Mouse (Mus musculus) midbrain, embryonic 14.5 days (tissue): ENCODE measurements around the gene Man1c1. TPM values are rescaled to one million over a fixed set of nuclear protein-coding genes. Genes with fewer than 3 reads are reported as not detected.

ENCODE experiments used
- ATAC-seq: fragments of 200-750 bp; cut with Nextera tagmentation; 2 replicates; pipeline ENCODE4 v1.8.0; 2017; ENCODE audit warnings: moderate number of reproducible peaks, moderate library complexity; ENCODE audit not compliant: low FRiP score, low TSS enrichment
- DNase-seq: peaks from one replicate; pipeline ENCODE4 v3.0.0-alpha.2; 2015
- H3K27ac ChIP-seq: fragments of 300-500 bp; sonication (generic); replicated peaks from 2 replicates; pipeline ENCODE4 v1.5.1; 2014; ENCODE audit warnings: mild to moderate bottlenecking, low read depth, low read length, moderate library complexity
- H3K27me3 ChIP-seq: fragments of 300-500 bp; sonication (generic); 2 replicates; pipeline ENCODE4 v1.6.1; 2014; ENCODE audit warnings: low read length, control low read depth, mixed read lengths; ENCODE audit not compliant: control insufficient read depth, insufficient read depth
- H3K36me3 ChIP-seq: fragments of 300-500 bp; sonication (generic); 2 replicates; pipeline ENCODE4 v1.6.1; 2014; ENCODE audit warnings: low read length, control low read depth; ENCODE audit not compliant: control insufficient read depth, insufficient read depth
- H3K4me1 ChIP-seq: fragments of 300-500 bp; sonication (generic); 2 replicates; pipeline ENCODE4 v1.6.1; 2014; ENCODE audit warnings: mild to moderate bottlenecking, antibody characterized with exemption, low read length, control low read depth; ENCODE audit not compliant: control insufficient read depth, insufficient read depth
- H3K4me2 ChIP-seq: fragments of 300-500 bp; sonication (generic); 2 replicates; pipeline ENCODE4 v1.6.1; 2014; ENCODE audit warnings: mild to moderate bottlenecking, low read length, moderate library complexity
- H3K4me3 ChIP-seq: fragments of 300-500 bp; sonication (generic); replicated peaks from 2 replicates; pipeline ENCODE4 v1.5.1; 2014; ENCODE audit warnings: low read depth, low read length
- H3K9ac ChIP-seq: fragments of 300-500 bp; sonication (generic); replicated peaks from 2 replicates; pipeline ENCODE4 v1.6.1; 2014; ENCODE audit warnings: mild to moderate bottlenecking, low read length, moderate library complexity
- H3K9me3 ChIP-seq: fragments of 300-500 bp; sonication (generic); 2 replicates; pipeline ENCODE4 v1.6.1; 2016; ENCODE audit warnings: low read length, control low read depth, mixed read lengths; ENCODE audit not compliant: control insufficient read depth
- WGBS: fragments of 180-500 bp; shearing (Covaris S2); extraction: QIAGEN DNeasy Blood & Tissue Kit; methylation state at CpG from one replicate; pipeline ENCODE4 v1.1.7; 2014; 5-methylcytosine and 5-hydroxymethylcytosine counted together
- polyA plus RNA-seq: library from polyadenylated mRNA; unstranded; fragments of >200 nt; fragmentation: Nextera tagmentation; extraction: Ambion mirVana; gene quantifications from 2 replicates; pipeline ENCODE4 v1.2.1, GENCODE M21; 2014

Gene Man1c1
- polyA plus RNA-seq, 1 experiment from 2014 or later, result 4.9 TPM

DNA sequence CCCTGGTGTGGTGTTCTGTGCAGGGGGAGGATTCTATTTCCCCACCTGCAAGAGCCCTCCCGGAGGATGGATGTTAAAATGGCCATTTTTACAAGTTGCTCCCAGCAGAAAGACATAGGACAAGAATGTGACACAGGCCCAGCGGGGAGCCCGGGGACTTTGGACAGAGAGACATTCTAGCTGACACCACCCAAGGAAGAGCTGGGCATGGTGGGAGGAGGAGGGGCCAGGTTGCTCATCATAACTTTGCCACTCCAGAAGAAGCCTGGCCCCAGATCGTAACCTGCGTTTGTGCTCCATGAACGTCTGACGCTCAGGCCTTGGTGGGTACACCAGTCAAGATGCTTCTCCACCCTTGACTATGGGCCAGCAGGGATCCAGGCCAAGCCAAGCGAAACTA lies 143.4 kb downstream of the Man1c1 start:
- 93% methylated on average over 8 of the region's 8 CpGs for WGBS
- H3K9ac ChIP-seq, result no peak overlapping the region

DNA sequence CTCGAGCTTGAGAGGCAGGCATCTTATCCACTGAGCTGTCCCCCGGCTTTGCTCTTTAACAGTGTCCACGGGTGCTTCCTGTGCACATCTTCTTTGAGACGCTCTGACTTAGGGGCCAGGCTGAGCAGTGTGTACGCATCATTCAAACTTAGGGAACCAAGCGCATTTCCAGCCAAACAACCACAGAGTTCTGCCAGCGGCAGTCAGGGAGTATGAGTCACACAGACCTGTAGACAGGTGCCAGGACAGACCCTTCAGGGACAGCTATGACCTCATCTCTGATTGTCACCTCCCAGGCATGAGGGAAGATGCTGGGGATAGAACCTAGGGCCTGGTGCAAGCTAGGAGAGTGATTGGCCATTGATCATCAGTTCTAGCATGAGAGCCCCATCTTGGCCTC lies 144.9 kb downstream of the Man1c1 start:
- Histone ChIP-seq H3K4me3 (no peak overlapping the region), H3K36me3 (0 out of 2 replicates have a peak, but pooled peaks cover 5% of the 10 kb centered on the region), H3K9ac (no peak overlapping the region), H3K27ac (no peak overlapping the region), H3K4me1 (0 out of 2 replicates have a peak, but pooled peaks cover 8% of the 10 kb centered on the region), H3K4me2 (no peak overlapping the region), H3K9me3 (no peaks in the 10 kb centered on the region), H3K27me3 (no peaks in the 10 kb centered on the region)
- no peak for DNase-seq
- WGBS, result 87% methylated on average over 7 of the region's 7 CpGs
- ATAC-seq, result no peak

More for the DNA sequence above, 143.4 kb downstream of the Man1c1 start:
- H3K4me3 ChIP-seq, result no peak overlapping the region
- no peak overlapping the region for H3K27ac ChIP-seq
- no peaks in the 10 kb centered on the region for H3K27me3 ChIP-seq
- H3K4me2 ChIP-seq, result no peak overlapping the region
- no peaks in the 10 kb centered on the region for H3K9me3 ChIP-seq
- H3K4me1 ChIP-seq, result 0 out of 2 replicates have a peak, but pooled peaks cover 8% of the 10 kb centered on the region
- H3K36me3 ChIP-seq, result 0 out of 2 replicates have a peak, but pooled peaks cover 5% of the 10 kb centered on the region
- DNase-seq, result no peak
- ATAC-seq, result no peak

DNA sequence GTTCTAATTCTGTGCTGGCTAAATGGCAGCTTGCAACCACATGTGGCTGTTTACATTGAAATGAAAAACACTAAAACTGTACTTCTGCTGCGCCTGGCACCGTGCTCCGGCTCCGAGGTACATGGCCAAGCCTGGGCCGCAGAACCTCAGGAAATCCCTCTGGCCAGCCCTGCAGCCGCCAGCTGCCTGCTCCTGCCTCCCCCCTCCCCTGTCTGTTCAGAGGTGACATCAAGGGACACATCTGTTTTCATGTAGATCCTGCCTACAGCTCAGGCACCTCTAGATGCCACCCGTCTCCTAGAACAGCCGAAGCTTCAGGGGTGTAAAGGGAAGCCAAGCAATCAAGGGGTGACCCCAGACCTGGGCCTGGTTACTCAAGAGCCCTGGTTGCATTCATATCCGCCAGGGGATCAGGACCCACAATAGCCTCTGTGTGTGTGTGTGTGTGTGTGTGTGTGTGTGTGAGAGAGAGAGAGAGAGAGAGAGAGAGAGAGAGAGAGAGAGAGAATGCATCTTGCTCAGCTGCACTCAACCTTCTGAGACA lies 145.4 kb downstream of the Man1c1 start:
- Histone ChIP-seq H3K9me3 (no peaks in the 10 kb centered on the region), H3K4me3 (no peak overlapping the region), H3K27me3 (no peaks in the 10 kb centered on the region), H3K27ac (no peak overlapping the region), H3K4me1 (0 out of 2 replicates have a peak, but pooled peaks cover 8% of the 10 kb centered on the region), H3K36me3 (no peaks in the 10 kb centered on the region), H3K9ac (no peak overlapping the region), H3K4me2 (no peak overlapping the region)
- WGBS, result 65% methylated on average over 9 of the region's 9 CpGs
- DNase-seq (no peak), ATAC-seq (no peak)

DNA sequence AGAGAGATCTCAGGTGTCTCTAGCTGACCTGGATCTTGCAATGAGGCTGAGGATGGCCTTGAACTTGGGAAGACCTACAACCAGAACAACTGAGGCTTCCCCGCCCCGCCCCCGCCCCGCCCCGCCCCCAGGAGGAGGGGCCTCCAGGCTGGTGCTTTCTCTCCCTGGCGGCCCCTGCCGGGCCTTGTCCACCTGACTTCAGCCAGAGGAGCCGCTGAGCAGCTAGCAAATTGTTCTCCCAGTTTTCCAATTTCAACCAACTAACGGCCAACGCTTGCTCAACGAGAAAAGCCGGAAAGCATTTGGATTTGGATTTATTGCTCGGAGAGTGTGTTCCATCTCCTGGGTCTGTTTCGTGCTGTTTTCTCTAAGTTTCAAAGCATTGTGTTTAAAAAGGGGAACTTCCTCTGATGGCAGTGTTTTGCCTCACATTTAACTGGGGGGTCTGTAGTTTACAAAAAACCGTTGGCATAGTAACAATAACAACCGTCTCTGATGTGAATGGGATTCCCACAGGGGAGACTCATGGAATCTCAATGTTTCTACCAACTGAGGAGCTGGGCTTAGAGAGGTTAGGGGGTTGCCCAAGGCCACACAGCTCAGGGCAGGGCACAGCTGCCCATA lies 146.4 kb downstream of the Man1c1 start:
- H3K9ac ChIP-seq, result no peak overlapping the region
- DNase-seq, result peak; percentile 55
- H3K4me1 ChIP-seq, result 0 out of 2 replicates have a peak, but pooled peaks cover 8% of the 10 kb centered on the region
- H3K36me3 ChIP-seq, result no peaks in the 10 kb centered on the region
- H3K9me3 ChIP-seq, result no peaks in the 10 kb centered on the region
- no peak overlapping the region for H3K4me3 ChIP-seq
- H3K27me3 ChIP-seq, result no peaks in the 10 kb centered on the region
- no peak for ATAC-seq
- 10% methylated on average over 16 of the region's 16 CpGs for WGBS
- H3K27ac ChIP-seq, result no peak overlapping the region
- no peak overlapping the region for H3K4me2 ChIP-seq

DNA sequence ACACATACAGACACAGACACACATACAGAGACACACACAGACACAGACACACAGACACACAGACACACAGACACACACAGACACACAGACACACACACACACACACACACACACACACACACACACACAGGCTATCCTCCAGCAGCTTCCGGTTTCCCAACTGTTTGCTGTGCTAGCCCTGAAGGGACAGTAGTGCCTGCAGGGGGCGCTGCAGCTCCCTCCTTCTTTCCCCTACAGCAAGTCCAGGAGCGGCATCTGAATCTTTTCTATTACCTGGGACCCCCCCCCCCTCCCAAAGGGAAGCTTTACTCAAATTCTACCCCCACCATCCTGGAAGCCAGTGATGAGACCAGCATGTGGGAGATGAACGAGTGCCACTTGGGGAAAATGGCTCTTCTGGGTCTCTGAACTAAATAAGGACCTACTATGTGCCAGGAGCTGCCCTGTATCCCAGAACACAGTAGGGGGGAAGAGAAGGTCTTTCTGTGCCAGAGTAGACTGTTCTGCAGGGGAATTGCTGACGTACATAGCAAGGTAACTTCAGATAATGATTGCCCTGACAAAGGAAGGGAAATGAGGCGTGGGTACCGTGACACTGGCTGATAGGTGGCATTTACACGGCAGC lies 148.0 kb downstream of the Man1c1 start:
- H3K9me3 ChIP-seq, result no peaks in the 10 kb centered on the region
- H3K27ac ChIP-seq, result no peak overlapping the region

DNA sequence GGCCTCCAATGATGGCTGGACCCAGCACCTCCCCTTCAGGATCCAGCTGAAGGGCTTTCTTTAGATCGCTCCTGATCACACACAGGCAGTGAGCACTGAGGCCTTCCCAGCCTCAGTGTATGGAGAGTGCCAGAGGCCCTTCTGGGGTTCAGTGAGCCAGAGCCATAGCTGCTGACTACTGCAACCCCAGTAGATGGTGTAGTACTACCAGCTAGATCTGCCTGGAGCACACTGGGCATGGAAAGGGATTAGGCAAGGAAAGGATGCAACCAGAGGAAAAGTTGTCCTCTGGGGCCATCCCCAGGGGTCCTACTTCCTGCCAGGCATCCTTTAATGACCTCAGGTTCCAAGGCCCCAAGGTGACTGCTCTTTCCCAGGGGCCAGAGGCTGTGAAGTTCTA lies 150.5 kb downstream of the Man1c1 start:
- H3K27ac ChIP-seq, result no peak overlapping the region
- H3K36me3 ChIP-seq, result peaks cover 9% of the 10 kb centered on the region
- H3K4me1 ChIP-seq, result 0 out of 2 replicates have a peak, but pooled peaks cover 8% of the 10 kb centered on the region
- 73% methylated on average over 1 of the region's 1 CpGs for WGBS
- ATAC-seq, result no peak
- H3K4me2 ChIP-seq, result no peak overlapping the region
- no peak for DNase-seq
- peaks cover 6% of the 10 kb centered on the region for H3K9me3 ChIP-seq
- no peaks in the 10 kb centered on the region for H3K27me3 ChIP-seq
- no peak overlapping the region for H3K4me3 ChIP-seq
- no peak overlapping the region for H3K9ac ChIP-seq

More for the DNA sequence above, 148.0 kb downstream of the Man1c1 start:
- Histone ChIP-seq H3K9ac (no peak overlapping the region), H3K4me1 (0 out of 2 replicates have a peak, but pooled peaks cover 8% of the 10 kb centered on the region), H3K36me3 (no peaks in the 10 kb centered on the region), H3K4me3 (no peak overlapping the region), H3K27me3 (no peaks in the 10 kb centered on the region), H3K4me2 (no peak overlapping the region)
- peak; percentile 55 for DNase-seq
- no peak for ATAC-seq
- WGBS, result 58% methylated on average over 8 of the region's 8 CpGs

DNA sequence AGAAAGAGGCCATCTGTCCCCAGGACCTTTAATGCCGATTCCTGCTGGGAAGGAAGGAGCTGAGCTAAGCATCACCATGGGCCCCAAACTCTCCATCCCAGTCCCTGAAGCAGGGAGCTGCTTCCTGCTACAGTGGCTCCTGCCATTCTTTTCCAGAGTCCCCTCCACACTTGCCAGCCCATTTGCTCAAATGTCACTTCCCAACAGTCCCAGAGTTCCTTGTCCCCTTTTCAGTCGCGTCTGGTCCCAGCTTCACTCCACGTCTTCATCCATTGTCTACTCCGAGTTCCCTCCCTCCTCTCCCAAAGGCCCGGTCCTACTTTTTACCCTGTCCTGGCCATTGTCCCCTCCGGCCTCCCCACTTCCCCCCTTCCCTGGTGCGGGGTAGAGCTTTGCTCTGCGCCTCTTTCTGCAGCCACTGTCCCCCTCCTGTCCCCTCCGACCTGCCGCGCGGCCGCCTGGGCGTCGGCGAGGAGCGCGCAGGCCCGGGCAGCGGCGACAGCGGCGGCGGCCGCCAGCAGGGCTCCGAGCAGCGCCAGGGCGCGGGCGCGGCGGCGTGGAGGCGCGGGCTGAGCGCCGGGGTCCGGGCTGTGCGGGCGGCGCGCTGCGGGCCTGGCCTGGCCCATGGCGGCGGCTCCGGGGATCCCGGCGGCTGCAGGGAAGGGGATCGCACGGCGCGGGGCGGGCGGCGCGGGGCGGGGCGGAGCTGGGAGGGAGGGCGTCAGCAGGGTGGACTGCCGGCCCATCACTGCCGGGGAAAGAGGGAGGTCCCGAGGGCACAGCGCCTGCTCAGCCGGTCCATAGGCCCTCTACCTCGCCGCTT lies 152.4 kb downstream of the Man1c1 start, which contains the start of gene Selenon:
TSS of gene Selenon (minus strand) at position 673 of the 823 bp plus-strand sequence.
- Histone ChIP-seq H3K4me1 (no peaks in the 10 kb centered on the region), H3K36me3 (peaks cover 22% of the 10 kb centered on the region), H3K9me3 (peaks cover 6% of the 10 kb centered on the region), H3K4me2 (peak within 1 kb of the TSS; percentile 74), H3K9ac (peak within 1 kb of the TSS; percentile 97), H3K27ac (peak within 1 kb of the TSS; percentile 90), H3K4me3 (peak within 1 kb of the TSS; percentile 64), H3K27me3 (no peaks in the 10 kb centered on the region)
- WGBS, result under 1% methylated on average over 63 of the region's 67 CpGs
- DNase-seq (peak; percentile 80), ATAC-seq (peak; percentile 79)

DNA sequence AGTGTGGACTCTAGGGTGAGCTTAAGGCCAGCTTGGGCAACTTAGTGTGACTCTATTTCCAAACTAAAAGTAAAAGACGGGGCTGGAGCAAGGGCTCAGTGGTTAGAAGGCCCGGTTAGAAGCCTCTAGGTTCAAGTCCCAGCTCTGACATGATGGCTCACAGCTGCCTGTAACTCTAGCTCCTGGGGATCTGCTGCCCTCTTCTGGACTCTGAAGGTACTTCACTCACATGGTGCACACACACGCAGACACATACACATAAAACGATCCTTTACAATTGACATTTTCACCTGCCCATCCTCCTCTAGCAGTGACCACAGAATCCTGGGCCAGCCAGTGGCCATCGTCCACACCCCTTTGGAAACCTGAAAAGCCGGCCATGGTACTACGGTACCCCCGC lies 154.2 kb downstream of the Man1c1 start:
- over 99% methylated on average over 8 of the region's 8 CpGs for WGBS
- Histone ChIP-seq H3K4me2 (no peak overlapping the region), H3K4me1 (no peaks in the 10 kb centered on the region), H3K4me3 (no peak overlapping the region), H3K27me3 (no peaks in the 10 kb centered on the region), H3K9ac (no peak overlapping the region), H3K27ac (no peak overlapping the region), H3K9me3 (peaks cover 6% of the 10 kb centered on the region), H3K36me3 (peaks cover 41% of the 10 kb centered on the region)
- DNase-seq, result no peak
- ATAC-seq, result no peak
